Mouse (Mus musculus) cortical plate, adult 2 months (tissue): Measurements from ENCODE around the gene Kirrel3.

Source experiments
- CTCF ChIP-seq: fragments of 200-500 bp; IDR thresholded peaks from 2 replicates; pipeline ENCODE4 v1.5.1; 2011; ENCODE audit warnings: mild to moderate bottlenecking, control low read depth, low read length; ENCODE audit not compliant: insufficient read depth; ENCODE audit errors: extremely low read depth
- POLR2A ChIP-seq: fragments of 200-500 bp; IDR thresholded peaks from 2 replicates; pipeline ENCODE4 v1.6.1; 2011; ENCODE audit warnings: mild to moderate bottlenecking, low read length, control low read depth; ENCODE audit not compliant: insufficient read depth; ENCODE audit errors: extremely low read depth

DNA sequence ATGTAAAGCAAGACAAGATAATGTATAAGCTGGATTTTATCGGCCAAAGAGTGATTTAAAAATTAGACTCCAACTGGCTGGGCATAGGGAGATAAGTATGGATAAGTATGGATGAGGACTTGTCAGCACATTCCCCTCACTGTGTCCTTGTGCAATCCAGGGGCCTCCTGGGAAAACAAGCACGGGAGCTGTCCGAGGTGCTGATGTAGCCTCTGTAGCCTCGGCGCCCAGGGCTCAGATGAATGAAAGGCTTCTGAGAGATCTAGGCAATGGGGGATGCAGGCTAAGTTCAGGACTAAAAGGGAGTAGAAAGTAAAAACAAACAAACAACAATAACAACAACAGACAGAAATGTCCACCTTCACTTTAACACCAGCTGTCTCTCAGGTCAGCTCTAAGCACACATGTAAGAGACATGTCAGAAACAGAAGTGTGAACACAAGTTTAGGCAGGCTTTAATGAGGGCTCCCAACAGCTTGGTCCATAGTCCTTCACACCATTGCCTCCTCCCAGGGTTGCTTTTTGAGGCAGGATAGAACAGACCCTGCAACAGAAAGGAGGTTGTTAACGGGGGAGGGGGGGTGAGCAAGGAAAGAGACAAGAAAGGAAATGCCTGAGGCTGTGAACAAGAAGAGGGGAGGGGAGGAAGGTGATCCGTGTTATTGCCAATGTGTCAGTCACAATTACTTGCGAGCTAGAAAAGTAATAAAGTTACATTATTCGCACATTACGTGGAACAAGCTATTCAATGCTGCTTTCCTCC lies 352.2 kb downstream of the Kirrel3 start:
- TF ChIP-seq CTCF, result no peak
- no peak for TF ChIP-seq POLR2A
